Mouse (Mus musculus) liver, postnatal 0 days (tissue): ENCODE data around the gene Ms4a6d. TPM values are rescaled to one million over a fixed set of nuclear protein-coding genes. Genes with fewer than 3 reads are reported as not detected.
"Not testable (repeated sequence)": the region's sequence is repeated elsewhere in the genome, so short reads cannot be mapped to it uniquely, and the experiment has no call there.

Source experiments
- ATAC-seq: fragments of 200-750 bp; cut with Nextera tagmentation; 2 replicates; pipeline ENCODE4 v1.8.0; 2017; ENCODE audit warnings: mild to moderate bottlenecking, moderate library complexity
- DNase-seq: peaks from one replicate; pipeline ENCODE4 v3.0.0-alpha.2; 2016
- H3K27ac ChIP-seq: fragments of 300-500 bp; sonication (generic); 2 replicates; pipeline ENCODE4 v1.5.1; 2014; ENCODE audit warnings: antibody characterized with exemption, moderate library complexity, mild to moderate bottlenecking, low read depth
- H3K27me3 ChIP-seq: fragments of 300-500 bp; sonication (generic); 2 replicates; pipeline ENCODE4 v1.6.1; 2014; ENCODE audit warnings: low read length, control low read depth, mixed read lengths; ENCODE audit not compliant: insufficient read depth
- H3K36me3 ChIP-seq: fragments of 300-500 bp; sonication (generic); replicated peaks from 2 replicates; pipeline ENCODE4 v1.6.1; 2014; ENCODE audit warnings: mild to moderate bottlenecking, control low read depth, low read length, moderate library complexity, mixed read lengths; ENCODE audit not compliant: insufficient read depth
- H3K4me1 ChIP-seq: fragments of 300-500 bp; sonication (generic); 2 replicates; pipeline ENCODE4 v1.6.1; 2014; ENCODE audit warnings: antibody characterized with exemption, mild to moderate bottlenecking, control low read depth; ENCODE audit not compliant: insufficient read depth
- H3K4me2 ChIP-seq: fragments of 300-500 bp; sonication (generic); 2 replicates; pipeline ENCODE4 v1.6.1; 2014; ENCODE audit warnings: low read depth, mild to moderate bottlenecking, low read length, moderate library complexity, mixed read lengths
- H3K4me3 ChIP-seq: fragments of 300-500 bp; sonication (generic); 2 replicates; pipeline ENCODE4 v1.5.1; 2014; ENCODE audit warnings: low read depth, low read length
- H3K9ac ChIP-seq: fragments of 300-500 bp; sonication (generic); replicated peaks from 2 replicates; pipeline ENCODE4 v1.6.1; 2014; ENCODE audit warnings: mild to moderate bottlenecking, moderate library complexity
- H3K9me3 ChIP-seq: fragments of 300-500 bp; sonication (generic); 2 replicates; pipeline ENCODE4 v1.6.1; 2016; ENCODE audit warnings: mild to moderate bottlenecking, control low read depth, low read length, mixed read lengths
- CTCF ChIP-seq: sonication (generic); IDR thresholded peaks from 2 replicates; pipeline ENCODE4 v1.5.1; 2016; ENCODE audit warnings: antibody characterized with exemption, low read depth
- EP300 ChIP-seq: IDR thresholded peaks from 2 replicates; pipeline ENCODE4 v1.6.1; 2016; ENCODE audit warnings: antibody characterized with exemption, low read depth, mild to moderate bottlenecking
- WGBS: fragments of 180-500 bp; shearing (Covaris S2); extraction: QIAGEN DNeasy Blood & Tissue Kit; methylation state at CpG from one replicate; pipeline ENCODE4 v1.1.7; 2014; ENCODE audit not compliant: insufficient replicate concordance; 5-methylcytosine and 5-hydroxymethylcytosine counted together
- polyA plus RNA-seq: library from polyadenylated mRNA; unstranded; fragments of >200 nt; fragmentation: Nextera tagmentation; extraction: Ambion mirVana; gene quantifications from 2 replicates; pipeline ENCODE4 v1.2.1, GENCODE M21; 2015

Ms4a6d gene
- polyA plus RNA-seq, 1 experiment from 2014 or later, result 9.0 TPM

DNA sequence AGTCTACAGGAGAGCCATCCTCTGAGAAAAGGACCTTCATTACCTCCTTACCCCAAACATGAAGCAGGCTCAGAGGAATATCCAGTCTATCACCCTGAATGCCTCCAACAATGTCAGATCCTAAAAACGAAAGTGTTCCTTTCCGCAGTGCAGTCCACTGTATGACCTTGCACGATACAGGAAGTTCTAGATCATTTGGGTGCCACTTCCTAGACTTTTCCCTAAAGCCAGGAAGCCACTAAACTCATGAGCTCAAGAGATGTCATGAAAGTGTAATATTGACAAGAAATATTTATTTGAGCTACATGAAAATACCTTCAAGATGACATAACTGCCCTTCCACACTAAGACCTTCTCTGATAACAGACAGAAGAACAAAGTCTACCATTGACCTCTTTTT, 3.3 kb downstream of the Ms4a6d start:
- no peak for ATAC-seq
- WGBS, result 75% methylated on average over 3 of the region's 3 CpGs
- H3K36me3 ChIP-seq, result no peaks in the 10 kb centered on the region

DNA sequence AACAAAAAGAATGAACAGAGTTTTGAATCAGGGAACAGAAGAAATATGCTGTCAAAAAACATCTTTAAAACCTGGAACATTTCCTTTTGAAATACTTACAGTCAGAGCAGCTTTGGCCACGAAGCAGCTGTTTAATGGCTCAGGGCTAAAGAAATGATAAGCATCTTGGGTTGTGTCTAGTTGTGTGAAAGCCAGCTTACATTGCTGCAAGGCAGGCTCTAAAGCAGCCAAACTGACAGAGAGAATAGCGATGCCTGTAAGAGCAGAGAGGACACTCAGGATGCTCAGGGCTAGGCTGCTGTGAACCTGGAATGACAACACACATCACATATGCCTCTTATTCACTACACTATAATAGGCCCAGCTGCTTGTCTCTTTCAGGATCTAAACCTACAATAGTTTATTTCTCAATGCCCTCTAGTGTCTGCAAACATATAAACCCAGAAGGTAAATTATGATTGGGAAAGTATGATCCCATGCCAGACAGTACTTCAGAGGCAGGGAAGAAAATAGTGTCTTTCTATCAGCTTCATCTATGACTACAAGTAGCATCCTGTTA, 14.7 kb downstream of the Ms4a6d start:
- DNase-seq (no peak), ATAC-seq (no peak)
- Histone ChIP-seq H3K4me3 (no peak overlapping the region), H3K27me3 (no peaks in the 10 kb centered on the region), H3K27ac (no peak overlapping the region), H3K9me3 (no peaks in the 10 kb centered on the region), H3K4me1 (no peaks in the 10 kb centered on the region), H3K4me2 (no peak overlapping the region), H3K9ac (no peak overlapping the region), H3K36me3 (no peaks in the 10 kb centered on the region)
- 60% methylated on average over 2 of the region's 2 CpGs for WGBS
- TF ChIP-seq CTCF (0 out of 2 replicates have a peak, but pooled peaks have one; percentile 5), EP300 (no peak)

More for the DNA sequence above, 3.3 kb downstream of the Ms4a6d start:
- no peak overlapping the region for H3K4me2 ChIP-seq
- no peaks in the 10 kb centered on the region for H3K27me3 ChIP-seq
- TF ChIP-seq EP300 (no peak), CTCF (no peak)
- no peaks in the 10 kb centered on the region for H3K4me1 ChIP-seq
- H3K4me3 ChIP-seq, result no peak overlapping the region
- H3K9me3 ChIP-seq, result no peaks in the 10 kb centered on the region
- no peak overlapping the region for H3K27ac ChIP-seq
- DNase-seq, result no peak
- no peak overlapping the region for H3K9ac ChIP-seq

DNA sequence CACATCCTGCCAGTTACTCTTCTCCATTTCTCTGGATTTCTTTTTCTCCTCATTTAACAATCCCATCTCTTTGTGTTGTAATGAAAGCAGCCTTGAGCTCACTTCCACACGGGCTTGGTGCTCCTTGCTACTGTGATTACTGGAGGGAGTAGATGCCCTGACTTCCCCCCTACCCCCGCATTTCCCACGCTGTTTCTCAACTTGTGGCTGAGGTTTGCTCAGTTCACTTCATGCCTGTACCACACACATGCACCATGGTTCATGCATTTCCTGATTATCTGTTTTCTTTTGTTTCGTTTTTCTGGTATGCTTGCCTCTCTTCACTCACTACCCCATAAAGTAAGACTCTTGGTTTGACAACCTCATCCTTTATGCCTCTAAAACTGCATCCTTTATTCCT, 15.4 kb downstream of the Ms4a6d start:
- 45% methylated on average over 4 of the region's 4 CpGs for WGBS
- DNase-seq, result no peak
- H3K27ac ChIP-seq, result no peak overlapping the region
- no peak overlapping the region for H3K9ac ChIP-seq
- H3K4me1 ChIP-seq, result no peaks in the 10 kb centered on the region
- no peaks in the 10 kb centered on the region for H3K9me3 ChIP-seq
- no peak overlapping the region for H3K4me2 ChIP-seq
- ATAC-seq, result no peak
- TF ChIP-seq CTCF (no peak), EP300 (no peak)
- no peaks in the 10 kb centered on the region for H3K27me3 ChIP-seq
- H3K36me3 ChIP-seq, result no peaks in the 10 kb centered on the region
- H3K4me3 ChIP-seq, result no peak overlapping the region

DNA sequence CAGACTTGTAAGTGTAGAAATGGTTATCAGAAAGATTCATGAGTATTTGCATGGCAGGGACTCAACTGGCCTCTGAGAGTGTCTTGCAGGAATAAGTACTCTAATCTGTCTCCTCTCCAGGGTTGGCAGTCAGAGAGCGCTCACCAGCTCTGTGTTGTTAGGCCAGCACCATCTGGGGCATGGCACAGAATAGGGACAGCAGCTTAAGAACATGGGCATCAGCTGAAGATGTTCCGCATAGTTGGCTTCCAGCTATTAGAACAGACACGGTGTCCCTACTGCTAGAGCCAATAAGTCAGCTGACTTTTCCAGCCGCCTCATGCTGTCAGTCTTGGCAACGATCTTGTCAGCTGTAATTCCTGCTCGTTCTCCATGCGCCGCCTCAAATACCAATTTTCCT, 29.7 kb downstream of the Ms4a6d start:
- TF ChIP-seq CTCF (no peak), EP300 (no peak)
- 82% methylated on average over 8 of the region's 8 CpGs for WGBS
- Histone ChIP-seq H3K9ac (no peak overlapping the region), H3K4me2 (no peak overlapping the region), H3K4me3 (no peak overlapping the region), H3K4me1 (no peaks in the 10 kb centered on the region), H3K9me3 (no peaks in the 10 kb centered on the region), H3K27ac (no peak overlapping the region), H3K36me3 (no peaks in the 10 kb centered on the region), H3K27me3 (no peaks in the 10 kb centered on the region)
- no peak for ATAC-seq
- no peak for DNase-seq

DNA sequence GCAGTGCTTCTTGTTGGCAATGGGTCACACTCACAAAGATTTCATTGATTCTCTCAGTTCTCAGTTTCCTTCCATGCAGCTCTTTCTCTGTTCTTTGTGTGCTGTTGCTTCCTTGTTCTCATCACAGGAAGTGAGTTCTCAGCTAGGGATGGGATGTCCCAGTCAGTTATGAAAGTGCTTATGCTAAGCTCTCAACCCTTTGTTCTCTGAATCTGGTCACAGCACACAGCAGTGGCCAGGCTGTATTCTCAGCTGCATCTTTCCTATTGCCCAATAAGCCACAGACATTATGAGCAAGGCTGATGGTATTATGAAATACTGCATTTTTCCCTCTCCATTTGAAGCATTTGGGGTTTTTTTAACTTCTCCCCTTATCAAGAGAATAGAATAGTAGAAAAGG, 45.1 kb downstream of the Ms4a6d start:
- H3K27ac ChIP-seq, DNase-seq: not testable (repeated sequence)
- peak; percentile 38; the same call in 1 of the 2 replicates for ATAC-seq

DNA sequence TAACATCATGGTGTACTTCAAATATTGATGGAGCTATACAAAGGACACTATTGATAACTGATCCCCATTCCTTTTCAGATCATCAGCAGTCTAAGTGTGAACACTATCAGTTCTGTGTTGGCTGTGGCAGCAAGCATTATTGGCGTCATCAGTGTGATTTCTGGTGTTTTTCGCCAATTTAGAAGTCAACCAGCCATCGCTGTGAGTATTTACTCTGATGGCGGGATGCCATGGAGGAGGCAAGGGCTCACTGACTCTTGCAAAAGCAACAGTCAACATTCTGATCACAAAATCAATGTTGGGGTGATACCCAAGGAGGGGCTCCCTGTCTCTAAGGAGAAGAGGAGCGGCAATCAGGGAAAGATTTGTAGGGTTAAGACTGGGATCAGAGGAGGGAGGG, 49.9 kb downstream of the Ms4a6d start:
- TF ChIP-seq EP300 (no peak), CTCF (no peak)
- ATAC-seq (no peak; the same call in 1 of the 2 replicates), DNase-seq (peak; percentile 54)
- Histone ChIP-seq H3K9me3 (no peaks in the 10 kb centered on the region), H3K36me3 (no peaks in the 10 kb centered on the region), H3K27me3 (no peaks in the 10 kb centered on the region), H3K4me3 (no peak overlapping the region), H3K9ac (no peak overlapping the region), H3K4me2 (no peak overlapping the region), H3K4me1 (no peaks in the 10 kb centered on the region), H3K27ac (no peak overlapping the region)
- WGBS, result 70% methylated on average over 5 of the region's 5 CpGs

More for the DNA sequence above, 45.1 kb downstream of the Ms4a6d start:
- not testable (repeated sequence) for H3K9me3 ChIP-seq, H3K36me3 ChIP-seq, H3K4me1 ChIP-seq, H3K4me3 ChIP-seq, H3K9ac ChIP-seq, H3K27me3 ChIP-seq, H3K4me2 ChIP-seq

DNA sequence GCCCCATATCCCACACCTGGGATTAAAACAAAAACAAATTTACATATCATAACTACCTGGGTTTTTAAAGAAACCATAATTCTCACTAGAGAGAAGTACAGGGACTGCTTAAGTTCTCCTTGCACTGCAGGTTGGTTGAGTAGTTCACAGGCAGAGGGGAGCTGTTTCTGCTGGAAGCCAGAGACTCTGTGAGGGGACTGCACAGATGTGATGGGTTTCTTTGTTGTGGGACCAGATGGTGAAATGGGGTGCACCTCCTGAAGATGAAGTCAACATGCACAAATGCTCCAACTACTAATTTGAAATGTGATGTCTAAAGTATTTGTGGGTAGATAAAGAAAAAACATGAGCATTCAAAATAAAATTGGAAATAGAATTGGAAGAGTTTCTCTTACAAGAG, 56.7 kb downstream of the Ms4a6d start:
- Histone ChIP-seq H3K27ac (no peak overlapping the region), H3K9ac (no peak overlapping the region), H3K4me3 (no peak overlapping the region), H3K4me2 (no peak overlapping the region), H3K9me3 (no peaks in the 10 kb centered on the region), H3K36me3 (no peaks in the 10 kb centered on the region), H3K4me1 (no peaks in the 10 kb centered on the region), H3K27me3 (no peaks in the 10 kb centered on the region)
- TF ChIP-seq EP300 (no peak), CTCF (no peak)
- ATAC-seq (no peak), DNase-seq (no peak)

DNA sequence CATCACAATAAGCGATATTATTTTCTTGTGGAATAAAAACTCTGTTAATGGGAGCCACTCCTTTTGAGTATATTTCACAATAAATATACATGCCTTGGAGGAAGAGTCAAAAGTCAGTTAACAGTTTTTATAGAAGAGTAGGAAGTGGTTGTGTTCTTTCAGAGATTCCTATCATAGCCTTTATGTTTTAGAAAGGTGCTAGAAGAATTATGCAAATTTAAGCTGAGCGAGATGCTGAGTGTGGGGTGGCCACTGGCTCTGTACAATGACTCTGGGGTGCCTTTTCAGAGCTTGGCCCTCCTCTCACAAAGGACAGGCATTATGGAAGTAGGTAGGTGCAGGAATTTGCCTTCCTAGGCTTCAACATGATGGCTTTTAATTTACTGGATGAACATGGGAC, 60.3 kb downstream of the Ms4a6d start:
- H3K27me3 ChIP-seq, H3K4me1 ChIP-seq, H3K4me2 ChIP-seq, H3K9me3 ChIP-seq, ATAC-seq, H3K9ac ChIP-seq, H3K36me3 ChIP-seq, DNase-seq, H3K4me3 ChIP-seq, H3K27ac ChIP-seq: not testable (repeated sequence)
- 68% methylated on average over 2 of the region's 2 CpGs for WGBS

DNA sequence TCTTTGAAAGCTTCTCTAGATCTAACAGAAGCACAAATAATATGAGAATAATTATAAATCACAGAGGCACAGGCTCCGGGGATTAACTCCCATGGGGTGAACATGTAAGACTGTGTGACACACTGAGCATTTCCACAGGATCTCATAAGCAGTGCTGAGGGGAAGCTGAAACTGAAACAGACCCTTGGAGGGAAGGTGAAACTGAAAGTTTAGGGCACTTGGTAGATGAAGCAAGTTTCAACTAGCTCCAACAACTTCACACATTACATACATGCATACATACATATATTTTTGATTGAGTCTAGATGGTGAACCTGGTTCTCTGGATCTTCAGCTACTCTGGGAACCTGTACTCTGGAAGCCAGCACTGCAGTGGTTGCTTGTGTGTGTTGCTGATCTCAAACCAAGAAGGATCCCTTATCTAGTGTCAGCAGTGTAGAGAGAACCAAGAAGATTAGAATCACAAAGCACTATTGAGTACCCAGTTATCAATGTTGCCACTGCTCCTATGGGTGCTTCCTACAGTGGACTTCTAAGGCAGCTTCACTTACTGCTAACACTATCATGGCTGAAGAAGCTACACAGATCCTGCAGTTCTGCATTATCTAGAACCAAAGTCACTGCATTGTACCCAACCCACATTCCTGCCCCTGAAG, 64.4 kb downstream of the Ms4a6d start:
- not testable (repeated sequence) for H3K4me2 ChIP-seq, H3K9me3 ChIP-seq, H3K4me3 ChIP-seq, H3K4me1 ChIP-seq, H3K36me3 ChIP-seq, H3K27me3 ChIP-seq, H3K27ac ChIP-seq, H3K9ac ChIP-seq, ATAC-seq
- DNase-seq, result peak; percentile 25
- 53% methylated on average over 1 of the region's 1 CpGs for WGBS
